Mouse (Mus musculus) frontal cortex, postnatal 25 days (tissue): ENCODE data around the gene Hp.

Source experiments
- DNase-seq, 2 experiments: peaks; one replicate each; pipeline ENCODE4 v3.0.0; 2022; ENCODE audit warnings: low spot score in 2 of 2

The Hp gene

DNA sequence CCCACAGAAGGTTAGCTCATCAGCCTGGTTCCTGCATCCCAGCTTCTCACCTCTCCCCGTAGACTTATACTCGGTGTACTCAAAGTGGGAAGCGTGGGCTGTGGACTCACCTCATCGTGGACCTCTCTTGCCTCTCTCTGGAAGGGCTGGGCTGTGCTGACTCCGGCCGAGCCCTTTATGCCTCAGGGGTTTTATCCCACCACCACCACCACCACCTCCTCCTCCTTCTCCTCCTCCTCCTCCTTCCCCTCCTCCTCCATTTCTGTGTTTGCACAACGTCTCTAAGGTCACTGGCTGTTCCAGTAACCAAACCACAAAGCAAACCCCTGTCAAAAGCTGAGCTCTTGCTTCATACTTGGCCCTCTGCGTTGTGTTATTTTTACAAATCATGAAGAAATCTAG, at the start of gene Hp:
Hp (minus strand) TSS at position 273 of the 402 bp plus-strand sequence.
- DNase-seq: no peak

DNA sequence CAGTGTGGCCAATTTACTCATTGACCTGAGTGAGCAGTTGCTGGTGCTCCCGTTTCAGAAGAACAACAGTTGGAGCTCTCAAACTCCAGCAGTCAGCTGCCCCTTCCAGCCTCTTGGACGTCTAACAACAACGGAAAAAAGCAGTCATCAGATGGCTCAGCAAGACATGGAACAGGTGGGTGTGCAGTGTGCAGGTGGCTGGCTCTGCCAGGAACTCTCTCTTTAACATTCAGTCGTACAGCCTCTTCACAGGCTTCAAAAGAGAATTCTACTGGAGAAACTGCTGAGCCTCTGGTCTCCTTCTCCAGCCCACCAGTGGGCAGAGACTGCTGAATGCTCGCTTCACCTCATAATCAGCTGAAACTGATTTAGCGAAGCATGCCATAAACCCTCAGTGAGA, 49.7 kb upstream of the Hp start:
- DNase-seq: no peak

DNA sequence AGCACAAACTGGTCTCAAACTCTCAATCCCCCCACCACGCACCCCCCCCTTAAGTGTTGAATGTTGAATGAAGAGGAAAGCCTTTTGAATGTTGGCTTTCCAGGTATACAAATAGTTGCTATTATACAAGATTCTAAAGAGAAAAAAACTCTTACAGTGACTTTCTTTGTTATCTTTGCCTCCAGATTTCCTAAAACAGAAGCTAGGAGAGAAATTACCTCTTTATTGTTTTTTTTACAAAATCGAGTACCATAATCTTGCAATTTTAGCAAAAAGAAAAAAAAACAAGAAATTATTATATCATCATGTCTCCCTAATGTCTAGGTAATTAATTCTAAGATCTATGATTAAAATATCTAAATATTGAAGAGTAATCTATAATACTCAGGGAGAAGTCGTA, 36.6 kb upstream of the Hp start:
- no peak for DNase-seq

DNA sequence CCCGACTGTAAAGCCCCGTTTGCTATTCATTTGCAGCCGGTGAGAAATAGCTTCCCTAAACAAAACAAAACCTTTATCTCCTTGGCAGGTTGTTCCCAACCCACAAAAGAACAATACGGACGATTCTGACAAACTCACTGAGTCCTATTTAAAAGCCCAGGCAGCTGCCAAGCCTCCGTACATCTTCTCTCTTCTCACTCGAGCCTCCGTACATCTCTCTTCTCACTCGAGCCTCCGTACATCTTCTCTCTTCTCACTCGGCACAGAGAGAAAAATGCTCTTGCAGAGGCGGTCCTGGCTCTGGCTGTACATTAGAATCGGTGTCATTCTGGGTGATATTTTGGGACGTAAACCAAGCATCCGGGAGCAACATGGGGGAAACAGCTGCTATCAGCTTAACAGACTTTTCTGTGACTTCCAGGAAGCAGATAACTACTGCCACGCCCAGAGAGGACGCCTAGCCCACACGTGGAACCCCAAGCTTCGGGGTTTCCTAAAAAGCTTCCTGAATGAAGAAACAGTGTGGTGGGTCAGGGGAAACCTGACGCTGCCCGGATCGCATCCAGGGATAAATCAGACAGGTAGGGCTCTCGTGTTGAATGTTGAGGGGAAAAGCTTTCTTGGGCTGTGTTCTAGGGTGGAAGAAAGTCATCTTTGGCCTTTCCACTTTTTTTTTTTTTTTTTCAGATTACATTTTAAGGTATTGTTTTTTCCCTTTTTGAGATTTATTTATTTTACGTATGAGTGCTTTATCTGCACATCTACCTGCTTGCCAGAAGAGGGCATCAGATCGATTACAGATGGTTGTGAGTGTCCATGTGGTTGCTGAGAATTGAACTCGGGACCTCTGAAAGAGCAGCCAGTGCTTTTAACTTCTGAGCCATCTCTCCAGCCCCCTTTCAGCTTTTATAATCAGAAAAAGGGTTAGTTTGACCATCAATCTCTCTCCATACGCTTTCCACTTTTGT, 35.6 kb upstream of the Hp start, which contains the start of gene Pkd1l3:
Pkd1l3 (plus strand) TSS at position 275 of the 968 bp plus-strand sequence.
- no peak for DNase-seq

DNA sequence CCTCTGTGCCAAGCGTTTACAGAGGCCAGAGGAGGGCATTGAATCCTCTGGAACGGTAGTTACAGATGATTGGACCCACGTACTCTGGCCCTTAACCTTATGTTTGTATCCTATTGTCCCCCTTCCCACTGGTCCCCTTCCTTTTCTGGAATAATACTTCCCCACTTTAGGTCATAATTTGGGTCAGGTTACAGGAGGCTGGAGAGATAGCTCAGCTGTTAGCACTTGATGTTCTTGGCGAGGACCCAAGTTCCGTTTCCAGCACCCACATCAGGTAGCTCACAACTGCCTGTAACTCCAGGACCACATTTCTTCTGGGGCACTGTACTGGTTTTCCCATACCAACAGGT, 30.2 kb upstream of the Hp start:
- no peak for DNase-seq

DNA sequence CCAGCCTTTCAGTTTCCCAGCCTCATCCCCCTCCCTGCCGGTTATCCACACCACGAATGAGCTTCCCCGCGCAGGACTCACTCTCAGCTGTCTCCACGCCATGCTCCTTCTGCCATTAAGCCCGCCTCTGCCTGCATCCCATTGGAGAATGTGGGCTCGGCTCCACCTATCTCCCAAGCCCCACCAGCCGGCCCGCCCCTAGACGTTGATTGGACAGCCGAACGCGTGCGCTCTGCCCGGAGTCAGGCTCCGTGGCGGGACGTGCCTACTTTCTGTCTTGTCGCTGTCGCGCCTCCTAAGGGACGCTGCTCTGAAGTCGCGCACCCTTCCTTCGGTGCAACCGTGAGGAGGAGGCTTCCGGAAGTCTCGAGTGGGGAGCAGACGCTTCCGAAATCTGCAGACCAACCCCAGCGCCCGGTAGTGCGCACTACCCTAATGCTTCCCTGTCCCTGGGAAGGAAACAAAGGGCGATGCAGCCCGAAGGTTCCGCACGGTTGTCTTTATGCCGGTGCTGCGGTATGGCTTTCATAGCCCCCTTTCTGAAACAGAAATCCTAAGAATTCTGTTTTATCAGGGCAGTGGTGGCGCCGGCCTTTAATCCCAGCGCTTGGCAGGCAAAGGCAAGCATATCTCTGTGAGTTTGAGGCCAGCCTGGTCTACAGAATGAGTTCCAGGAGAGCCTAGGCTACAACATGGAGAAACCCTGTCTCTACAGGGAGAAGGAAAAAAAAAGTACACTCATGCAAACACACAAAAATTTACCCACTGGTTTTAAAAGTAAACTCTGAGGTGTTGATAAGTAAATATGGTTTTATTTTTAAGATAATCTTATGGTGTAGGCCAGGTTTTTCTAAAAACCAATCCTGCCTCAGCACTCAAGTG, 29.5 kb upstream of the Hp start, which contains the start of gene Dhodh:
Dhodh (minus strand) TSS at position 403 of the 882 bp plus-strand sequence.
- DNase-seq: peak; percentile 85 to 95

DNA sequence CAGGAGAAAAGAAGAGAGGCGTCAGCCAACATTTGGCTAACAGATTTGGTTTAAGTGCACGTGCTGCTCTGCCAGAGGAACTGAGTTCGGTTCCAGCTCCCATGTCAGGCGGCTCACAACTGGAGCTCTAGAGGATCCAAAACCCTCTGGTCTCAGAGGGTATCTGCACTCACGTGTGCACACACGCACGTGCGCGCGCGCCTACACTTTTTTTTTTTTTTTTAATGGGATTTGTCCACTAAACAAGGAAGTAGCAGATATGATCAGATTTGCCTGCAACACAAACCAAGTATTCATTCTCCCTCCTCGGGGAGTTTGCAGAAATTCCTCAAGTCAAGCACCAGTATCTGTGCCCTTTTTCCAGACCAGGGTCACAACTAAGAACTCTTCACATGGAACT, 28.7 kb upstream of the Hp start:
- no peak for DNase-seq

DNA sequence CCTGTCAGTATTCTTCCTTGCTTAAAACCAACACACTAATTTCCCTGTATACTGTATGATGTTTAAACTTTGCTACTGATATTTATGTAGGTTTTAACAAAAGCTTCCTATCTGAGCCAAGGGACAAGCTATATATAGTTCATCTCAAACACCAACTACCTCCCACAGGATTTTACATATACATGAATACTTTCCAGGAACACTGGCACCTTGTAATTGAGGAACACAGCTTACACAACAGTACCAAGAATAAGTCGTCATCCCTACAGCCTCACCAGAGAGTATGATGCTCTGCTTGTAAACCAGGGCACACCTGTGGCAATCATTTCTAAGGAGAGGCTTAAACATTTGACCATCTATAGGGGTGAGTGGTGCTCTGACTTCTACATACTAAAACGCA, 27.8 kb upstream of the Hp start:
- no peak for DNase-seq

DNA sequence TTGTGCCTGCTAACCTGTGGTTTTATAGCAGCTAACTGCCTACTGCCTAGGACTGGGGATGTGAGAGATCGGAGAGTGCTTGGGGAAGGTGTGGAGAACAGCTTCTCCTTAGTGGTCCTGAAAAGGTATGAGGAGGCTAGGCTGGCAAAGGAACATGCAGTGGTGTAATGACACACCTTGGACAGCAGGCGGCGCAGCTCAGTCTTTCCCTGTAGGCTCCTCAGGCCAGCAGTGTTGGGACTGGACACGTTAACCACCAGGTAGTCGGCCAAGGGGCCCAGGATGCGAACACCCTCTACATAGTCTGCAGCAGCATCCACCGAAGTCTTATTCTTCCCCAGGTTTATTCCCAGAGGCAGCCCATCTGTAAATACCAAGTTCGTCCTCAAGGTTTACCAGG, 16.9 kb upstream of the Hp start:
- peak in 1 of 2 experiments; percentile 14 for DNase-seq

DNA sequence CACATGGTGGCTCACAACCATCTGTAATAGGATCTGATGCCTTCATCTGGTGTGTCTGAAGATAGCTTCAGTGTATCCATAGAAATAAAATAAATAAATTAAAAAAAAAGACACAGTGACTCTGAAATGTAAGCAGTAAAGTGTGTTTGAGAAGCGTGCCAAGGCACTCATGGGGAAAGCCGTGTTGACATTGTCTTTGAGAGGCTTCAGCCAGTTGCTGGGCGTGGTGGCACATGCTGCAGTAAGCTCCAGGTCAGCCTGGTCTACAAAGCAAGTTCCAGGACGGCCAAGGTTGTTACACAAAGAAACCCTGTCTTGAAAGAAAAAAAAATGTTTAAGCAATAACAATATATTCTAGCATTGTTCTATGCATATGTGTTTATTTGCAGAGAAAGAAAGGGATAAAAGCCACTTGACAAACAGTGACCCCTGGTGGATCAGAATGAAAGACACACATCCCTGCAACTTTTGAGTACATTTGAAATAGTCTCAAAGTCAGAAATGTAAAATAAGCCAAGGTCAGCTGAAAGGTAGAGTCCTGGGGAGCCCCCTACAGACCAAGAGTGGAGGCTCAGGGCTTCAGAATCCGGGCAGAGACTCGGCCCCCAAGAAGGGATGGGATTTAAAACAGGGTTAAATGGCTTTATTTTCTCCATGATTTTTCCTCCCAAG, 14.3 kb upstream of the Hp start:
- DNase-seq: no peak

DNA sequence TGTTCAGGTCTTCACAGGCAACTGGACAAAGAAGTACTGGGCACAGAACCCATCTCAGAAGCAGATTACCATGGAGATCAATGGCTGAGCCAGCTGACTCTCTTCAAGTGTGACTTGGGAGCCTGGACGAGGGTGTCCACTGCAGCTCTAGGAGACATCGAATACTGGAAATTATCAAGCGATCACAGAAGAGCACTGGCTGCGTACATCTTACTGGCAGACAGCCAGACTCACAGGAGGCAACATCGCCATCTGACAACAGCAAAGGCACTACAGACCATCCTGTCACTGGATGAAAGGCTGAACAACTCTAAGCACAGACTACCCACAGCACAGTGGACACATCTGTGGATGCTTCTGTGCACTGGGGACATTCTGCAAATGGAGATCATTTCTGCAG, 13.2 kb upstream of the Hp start:
- no peak for DNase-seq

DNA sequence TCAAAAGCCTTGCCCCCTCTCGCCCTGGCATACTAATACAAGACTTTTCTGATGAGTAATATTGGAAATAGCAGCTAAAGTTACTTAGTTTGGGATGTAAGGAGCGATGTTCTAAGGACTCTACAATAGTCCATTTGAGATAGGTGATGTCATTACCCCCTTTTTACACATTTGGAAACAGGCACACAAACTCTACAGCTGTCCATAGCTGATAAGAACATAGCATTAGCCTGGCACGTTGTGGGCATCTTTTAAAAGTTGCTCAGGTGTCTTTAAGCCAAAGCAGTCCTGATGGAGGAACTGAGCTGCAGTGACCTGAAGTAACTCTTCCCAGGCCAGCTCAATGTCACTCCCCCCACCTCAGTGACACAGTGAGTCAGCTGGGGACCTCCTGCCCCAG, 12.4 kb upstream of the Hp start:
- no peak for DNase-seq

DNA sequence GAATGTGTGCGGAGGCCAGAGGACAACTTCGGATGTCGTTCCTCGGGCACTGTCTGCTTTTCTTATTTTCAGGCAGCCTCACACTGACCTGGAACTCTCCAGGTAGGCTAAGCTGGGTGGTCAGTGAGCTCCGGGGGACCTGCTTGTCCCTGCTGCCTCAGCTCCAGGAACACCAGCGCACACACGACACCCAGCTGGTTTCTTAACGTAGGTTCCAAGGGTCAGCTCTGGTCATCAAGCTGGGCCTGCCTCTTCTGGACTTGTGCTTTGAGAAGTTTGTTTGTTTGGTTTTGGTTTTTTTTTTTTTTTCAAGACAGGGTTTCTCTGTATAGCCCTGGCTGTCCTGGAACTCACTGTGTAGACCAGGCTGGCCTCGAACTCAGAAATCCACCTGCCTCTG, 11.9 kb upstream of the Hp start:
- DNase-seq: no peak

DNA sequence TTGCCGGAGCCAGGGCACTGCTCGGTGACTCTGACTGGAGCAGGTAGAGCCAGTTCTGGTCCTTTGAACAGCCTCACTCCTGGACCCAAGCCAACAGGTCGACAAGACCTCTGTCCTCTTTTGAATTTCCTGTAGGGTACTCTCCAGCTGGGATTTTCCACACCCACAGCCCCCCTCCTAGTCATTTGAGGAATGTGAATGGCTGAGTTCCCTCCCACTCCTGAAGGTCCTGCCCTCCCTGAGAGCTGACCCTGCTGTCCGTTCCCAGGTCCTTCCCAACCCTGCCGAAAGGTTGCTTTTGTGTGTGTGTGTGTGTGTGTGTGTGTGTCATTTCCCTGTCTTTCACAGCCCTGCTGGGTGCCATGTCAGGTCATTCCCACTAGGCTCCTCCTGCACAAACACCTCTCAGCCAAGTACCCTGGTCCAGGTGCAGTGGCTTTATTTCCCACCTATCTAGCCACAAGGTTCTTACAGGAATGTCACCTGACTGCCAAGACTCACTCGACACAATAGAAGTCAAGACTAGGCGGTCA, 8.1 kb upstream of the Hp start:
- DNase-seq: no peak

DNA sequence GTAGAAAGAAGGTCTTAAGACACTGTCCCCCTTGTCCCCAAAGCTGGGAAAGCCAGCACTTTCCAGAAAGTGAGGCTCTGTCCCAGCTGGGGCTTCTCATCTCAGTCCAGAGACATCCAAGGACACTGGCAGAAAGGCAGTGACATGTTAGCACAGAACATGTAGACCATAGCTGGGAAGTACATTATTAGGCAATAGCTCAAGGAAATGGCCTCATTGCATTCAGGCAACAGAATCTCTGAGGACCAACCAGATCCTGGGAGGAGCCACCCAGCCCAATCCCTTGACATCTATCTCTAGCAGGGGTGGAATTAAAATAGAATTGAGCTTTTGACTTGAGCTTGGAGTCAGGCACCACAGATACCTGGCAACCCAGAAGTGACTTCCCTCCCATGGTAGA, 6.7 kb upstream of the Hp start:
- no peak for DNase-seq

DNA sequence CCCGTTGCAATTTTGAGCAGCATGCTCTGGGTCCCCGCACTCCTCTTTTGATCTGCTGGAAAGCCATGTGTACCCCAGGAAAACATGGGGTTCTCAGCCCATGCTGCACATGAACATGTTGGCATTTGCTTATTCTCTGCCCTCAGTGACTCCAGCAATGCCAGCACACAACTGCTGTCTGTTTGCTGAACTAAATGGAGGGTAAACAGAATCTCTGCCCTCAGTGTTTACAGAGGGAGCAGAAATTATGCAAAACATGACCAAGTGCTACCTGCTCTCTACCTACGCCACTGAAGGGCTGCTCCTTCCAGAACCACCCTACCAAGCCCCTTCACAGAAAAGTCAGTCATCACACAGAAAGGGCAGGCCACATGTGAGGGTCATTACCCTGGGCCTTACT, 5.9 kb upstream of the Hp start:
- no peak for DNase-seq

DNA sequence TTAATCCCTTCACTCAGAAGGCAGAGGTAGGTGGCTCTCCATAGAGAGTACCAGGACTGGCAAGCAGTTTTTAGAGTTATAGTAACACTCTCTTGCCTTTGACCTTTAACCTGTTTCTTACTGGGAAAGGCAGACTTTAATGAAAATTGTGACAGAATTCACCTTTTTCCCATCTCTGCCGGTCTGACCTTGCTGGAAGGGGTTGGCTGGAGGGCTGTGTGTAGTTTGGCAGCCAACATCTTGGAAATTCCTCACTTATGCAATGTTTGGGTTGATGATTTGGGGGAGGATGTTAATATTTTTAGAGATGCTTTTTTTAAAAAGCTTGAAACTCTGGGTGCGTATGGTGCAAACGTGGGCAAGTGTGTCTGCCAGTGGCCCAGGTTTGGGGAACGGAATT, 5.3 kb upstream of the Hp start:
- no peak for DNase-seq

DNA sequence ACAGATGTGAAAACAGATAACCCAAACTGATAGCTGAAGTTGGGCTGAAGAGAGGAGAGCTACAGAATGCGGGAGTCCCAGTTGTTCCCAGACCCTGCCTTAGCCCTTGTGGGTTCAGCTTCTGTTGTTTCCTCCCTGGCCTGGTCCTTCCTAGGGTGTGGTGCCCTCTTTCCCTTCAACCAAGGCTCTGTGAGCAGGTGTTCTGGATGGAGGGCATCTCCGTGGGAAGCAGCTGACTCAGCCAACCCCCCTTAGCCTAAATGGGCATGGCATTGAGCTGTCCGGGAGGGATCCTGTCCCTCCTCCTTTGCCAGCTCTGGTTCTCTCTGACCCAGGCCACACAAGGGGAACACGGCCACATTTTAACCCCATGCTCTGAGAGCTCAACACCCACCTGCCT, 2.7 kb downstream of the Hp start:
- DNase-seq: no peak

DNA sequence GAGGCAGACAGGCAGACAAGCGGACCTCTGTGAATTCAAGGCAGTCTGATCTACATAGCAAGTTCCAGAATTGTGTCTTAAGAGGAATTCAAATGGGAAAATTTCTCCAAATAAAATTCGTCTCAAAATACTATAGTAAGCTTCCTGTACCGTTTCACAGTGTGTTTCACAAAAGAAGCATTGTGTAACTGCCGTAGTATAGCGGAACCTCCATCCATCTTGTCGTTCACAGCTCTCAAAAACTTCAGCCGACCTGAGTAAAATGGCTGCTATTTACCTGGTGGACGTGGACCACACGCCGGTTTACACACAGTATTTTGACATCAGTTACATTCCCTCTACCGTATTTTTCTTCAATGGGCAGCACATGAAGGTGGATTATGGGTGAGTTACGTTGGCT, 7.8 kb downstream of the Hp start:
- DNase-seq: no peak

DNA sequence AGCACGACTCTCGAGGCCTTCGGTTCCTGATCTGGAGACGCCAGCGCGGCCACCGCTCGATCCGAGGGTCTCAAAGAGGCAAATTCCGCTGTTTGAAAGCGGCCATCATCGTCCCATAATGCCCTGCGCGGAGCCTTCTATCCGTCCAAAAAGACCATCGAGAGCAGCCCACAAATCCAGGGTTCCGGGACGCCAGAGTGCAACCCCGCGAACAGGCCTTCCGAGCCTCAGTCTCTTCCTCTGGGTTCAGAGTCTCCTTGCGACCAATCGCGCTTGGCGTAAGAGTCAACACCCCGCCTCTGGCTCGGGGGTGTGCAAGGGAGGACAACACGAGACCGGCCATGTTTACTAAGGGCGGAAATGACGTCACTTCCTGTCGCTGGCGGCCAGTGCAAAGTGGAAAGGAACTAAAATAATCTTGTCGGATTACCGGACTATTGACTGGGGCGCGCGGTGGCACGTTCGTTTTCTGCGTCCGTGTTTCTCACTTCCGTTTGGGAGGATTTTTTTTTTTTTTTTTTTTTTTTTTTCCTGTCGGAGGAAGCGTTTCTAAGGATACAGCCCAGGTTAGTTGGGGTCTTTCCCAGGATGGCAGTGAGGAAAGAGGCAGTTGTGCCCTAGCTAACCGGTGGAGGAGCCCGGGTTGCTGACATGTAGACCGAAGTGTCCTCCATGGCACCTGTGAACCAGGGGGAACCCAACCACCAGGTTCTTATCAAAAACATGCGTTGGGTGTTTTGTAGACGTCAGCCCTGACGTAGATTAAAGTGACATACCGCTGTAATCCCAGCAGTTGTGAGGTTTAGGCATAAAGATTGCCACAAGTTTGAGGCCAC, 13.3 kb downstream of the Hp start, which contains the start of the genes Dhx38 and Txnl4b:
Dhx38 (minus strand) TSS at position 364 of the 836 bp plus-strand sequence.
Txnl4b (plus strand) TSS at position 395 of the 836 bp plus-strand sequence.
- peak; percentile 97 to 98 for DNase-seq

DNA sequence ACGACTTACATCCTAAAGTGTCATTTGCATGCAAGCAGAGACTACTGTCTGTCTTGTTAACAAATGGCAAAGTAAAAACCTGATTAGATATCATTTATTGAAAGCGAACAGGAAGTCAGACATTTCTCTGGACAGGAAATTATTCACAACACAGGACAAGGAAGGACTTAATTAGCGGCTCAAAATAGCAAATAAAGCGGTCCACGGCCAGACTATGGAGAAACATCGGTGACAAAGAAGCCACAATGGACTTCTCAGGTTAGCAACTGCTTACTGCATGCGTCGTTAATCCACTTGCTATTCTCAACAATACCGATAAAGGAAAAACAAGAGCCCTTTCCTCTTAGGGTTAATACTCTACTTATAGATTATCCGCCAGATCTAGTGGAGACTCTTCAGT, 14.2 kb downstream of the Hp start:
- no peak for DNase-seq
